Mouse (Mus musculus): ENCODE measurements around the gene Fhad1. TPM values are rescaled to one million over a fixed set of nuclear protein-coding genes. Genes with fewer than 3 reads are reported as not detected.

The Fhad1 gene
- polyA plus RNA-seq, 1 experiment from 2014 or later, result 3.6 TPM

GRCm38 (mm10) chr4:141872977-141873376, 141.9 kb downstream of the Fhad1 start:
- Histone ChIP-seq H3K36me3 (0 out of 2 replicates have a peak, but pooled peaks cover 3% of the 10 kb centered on the region), H3K4me1 (replicated peaks) (peaks cover 70% of the 10 kb centered on the region), H3K27ac (replicated peaks) (no peak overlapping the region), H3K27me3 (no peaks in the 10 kb centered on the region), H3K9me3 (no peaks in the 10 kb centered on the region), H3K4me3 (peak overlapping the region; percentile 70), H3K9ac (peak overlapping the region; percentile 91), H3K4me2 (peak overlapping the region; percentile 92)
- no peak for ATAC-seq (ENCODE audit: low read depth)
- WGBS, result 79% methylated on average over 9 of the region's 9 CpGs

DNA sequence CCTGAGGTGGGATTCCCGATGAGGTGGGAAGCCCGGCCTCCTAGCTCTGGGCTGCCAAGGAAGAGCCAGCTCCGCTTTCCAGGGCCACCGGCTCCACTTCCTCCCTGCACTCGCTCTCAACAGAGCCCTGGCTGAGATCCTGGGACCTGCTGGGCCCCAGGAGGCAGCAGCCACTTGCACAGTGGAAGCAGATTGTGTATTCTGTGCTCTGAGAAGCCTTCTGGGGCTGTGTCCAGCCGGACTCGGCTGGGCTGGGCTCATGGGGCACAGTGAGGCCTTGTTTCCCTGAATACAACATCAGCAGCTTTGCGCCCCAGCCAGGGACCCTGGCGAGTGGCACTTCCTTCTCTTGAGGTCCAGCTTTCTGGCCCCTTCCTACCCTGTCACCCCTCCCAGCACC, 143.0 kb downstream of the Fhad1 start:
- H3K27ac ChIP-seq (replicated peaks), result peak overlapping the region; percentile 78
- peak overlapping the region; percentile 70 for H3K4me3 ChIP-seq
- ATAC-seq (ENCODE audit: low read depth), result no peak
- peaks cover 80% of the 10 kb centered on the region for H3K4me1 ChIP-seq (replicated peaks)
- H3K36me3 ChIP-seq, result 0 out of 2 replicates have a peak, but pooled peaks cover 3% of the 10 kb centered on the region
- H3K27me3 ChIP-seq, result no peaks in the 10 kb centered on the region
- H3K9me3 ChIP-seq, result no peaks in the 10 kb centered on the region
- peak overlapping the region; percentile 92 for H3K4me2 ChIP-seq
- peak overlapping the region; percentile 91 for H3K9ac ChIP-seq
- 44% methylated on average over 9 of the region's 9 CpGs for WGBS

- H3K9ac ChIP-seq, result no peak overlapping the region; the same call in 1 of the 2 replicates
- H3K36me3 ChIP-seq, result 0 out of 2 replicates have a peak, but pooled peaks cover 3% of the 10 kb centered on the region
- H3K4me2 ChIP-seq, result peak overlapping the region; percentile 92
- H3K4me1 ChIP-seq (replicated peaks), result peaks cover 86% of the 10 kb centered on the region
- no peaks in the 10 kb centered on the region for H3K27me3 ChIP-seq
- 91% methylated on average over 3 of the region's 3 CpGs for WGBS
- ATAC-seq (ENCODE audit: low read depth), result no peak
- H3K9me3 ChIP-seq, result no peaks in the 10 kb centered on the region
- peak overlapping the region; percentile 70; the same call in 1 of the 2 replicates for H3K4me3 ChIP-seq
- peak overlapping the region; percentile 78 for H3K27ac ChIP-seq (replicated peaks)
These were observed 143.6 kb downstream of the Fhad1 start for GRCm38 (mm10) chr4:141871333-141871725.

DNA sequence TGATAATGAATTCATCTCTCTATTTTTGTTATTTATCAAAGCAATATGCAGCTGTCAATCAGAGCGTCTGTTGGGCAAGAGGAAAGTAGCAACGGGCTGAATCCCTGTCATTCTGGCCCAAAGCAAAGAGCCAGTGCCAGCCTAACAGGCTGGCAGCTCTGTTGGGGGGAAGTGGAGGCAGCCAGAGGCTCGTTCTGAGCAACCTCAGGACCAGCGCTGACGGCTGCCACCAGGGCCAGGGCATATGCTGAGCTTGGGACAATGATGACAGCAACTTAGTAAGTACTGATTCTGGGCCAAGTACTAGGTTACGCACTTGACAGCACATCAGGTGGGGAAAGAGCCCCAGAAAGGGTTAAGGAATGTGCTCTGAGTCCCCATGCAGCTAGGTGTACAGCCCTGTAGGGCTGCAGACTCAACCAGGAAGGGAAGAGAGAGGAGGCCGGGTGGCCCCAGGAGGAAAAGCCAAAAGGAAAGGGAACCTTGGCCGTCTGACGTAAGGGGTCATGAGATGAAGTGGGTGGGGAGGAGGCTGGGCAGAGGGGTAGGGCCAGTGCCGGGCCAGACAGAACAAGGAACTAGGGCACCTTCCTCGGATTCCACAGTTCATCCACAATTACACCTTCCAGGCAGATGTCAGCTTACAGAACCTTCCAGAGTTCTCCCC, 144.1 kb downstream of the Fhad1 start:
- no peaks in the 10 kb centered on the region for H3K27me3 ChIP-seq
- no peak overlapping the region for H3K4me3 ChIP-seq
- H3K36me3 ChIP-seq, result 0 out of 2 replicates have a peak, but pooled peaks cover 3% of the 10 kb centered on the region
- no peaks in the 10 kb centered on the region for H3K9me3 ChIP-seq
- 78% methylated on average over 11 of the region's 11 CpGs for WGBS
- 0 out of 2 replicates have a peak overlapping the region, but pooled peaks have one; percentile 92 for H3K4me2 ChIP-seq
- no peak overlapping the region for H3K27ac ChIP-seq (replicated peaks)
- ATAC-seq (ENCODE audit: low read depth), result no peak
- peaks cover 90% of the 10 kb centered on the region for H3K4me1 ChIP-seq (replicated peaks)
- H3K9ac ChIP-seq, result no peak overlapping the region

DNA sequence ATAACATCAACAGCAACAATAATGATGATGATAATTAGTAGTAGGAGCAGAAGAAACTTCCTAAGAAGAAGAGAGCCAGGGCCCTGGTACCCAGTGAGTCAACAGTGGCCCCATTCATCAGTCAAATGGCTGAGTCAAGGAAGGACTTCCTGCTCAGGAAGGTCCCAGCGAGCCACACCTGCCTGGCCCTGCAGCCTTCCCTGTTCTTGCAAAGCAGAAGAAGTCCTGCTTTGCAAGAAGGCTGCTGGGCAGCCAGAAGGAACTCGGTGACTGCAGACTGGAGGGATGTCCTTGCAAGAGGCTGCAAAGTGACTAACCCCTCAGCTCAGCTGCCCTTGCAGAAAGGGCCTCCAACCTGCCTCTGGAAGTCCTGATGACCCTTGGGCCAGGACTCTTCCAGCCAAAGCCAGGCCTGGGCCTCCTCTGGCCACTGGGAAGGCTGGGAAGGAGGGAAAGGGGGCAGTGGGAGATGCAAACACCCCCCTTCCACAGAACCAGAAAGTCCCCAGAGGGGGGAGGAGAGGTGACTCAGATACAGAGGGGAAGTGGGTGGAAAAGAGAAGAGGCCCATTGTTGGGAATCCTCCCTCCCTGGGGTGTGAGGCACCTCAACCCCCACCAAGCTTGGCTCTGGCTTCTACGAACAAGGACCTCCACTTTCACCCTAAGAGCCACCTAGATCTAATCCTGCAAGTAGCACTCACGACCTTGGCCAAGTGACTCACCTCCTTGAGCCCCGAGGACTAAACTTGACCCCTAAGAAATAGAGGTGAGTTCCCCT, 145.3 kb downstream of the Fhad1 start:
- 0 out of 2 replicates have a peak overlapping the region, but pooled peaks have one; percentile 28 for H3K27ac ChIP-seq (replicated peaks)
- no peak overlapping the region for H3K4me2 ChIP-seq
- ATAC-seq (ENCODE audit: low read depth), result no peak
- H3K9ac ChIP-seq, result no peak overlapping the region; the same call in 1 of the 2 replicates
- H3K9me3 ChIP-seq, result no peaks in the 10 kb centered on the region
- H3K27me3 ChIP-seq, result no peaks in the 10 kb centered on the region
- H3K4me1 ChIP-seq (replicated peaks), result peaks cover 84% of the 10 kb centered on the region
- H3K36me3 ChIP-seq, result 0 out of 2 replicates have a peak, but pooled peaks cover 3% of the 10 kb centered on the region
- WGBS, result 85% methylated on average over 5 of the region's 5 CpGs
- no peak overlapping the region for H3K4me3 ChIP-seq

GRCm38 (mm10) chr4:141868051-141868450, 146.8 kb downstream of the Fhad1 start:
- peak overlapping the region; percentile 93 for H3K27ac ChIP-seq (replicated peaks)

DNA sequence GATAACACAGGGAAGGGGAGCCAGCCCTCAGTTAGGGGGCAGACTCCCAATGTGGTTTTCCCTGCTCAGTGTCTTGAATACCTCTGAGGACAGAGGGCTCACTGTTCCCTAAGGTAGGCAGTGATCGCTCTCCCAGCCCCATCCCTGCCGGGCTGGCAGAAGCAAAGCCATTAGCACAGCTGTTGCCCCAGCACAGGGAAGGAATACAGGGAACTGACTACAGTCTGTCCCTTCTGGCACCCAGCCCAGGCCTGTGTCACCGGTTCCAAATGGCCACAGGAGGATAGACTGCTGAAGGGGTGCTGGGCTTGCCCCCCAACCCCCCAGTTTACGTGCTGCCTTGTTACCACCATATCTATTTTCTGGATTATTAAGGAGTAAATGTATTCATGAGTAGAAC, 147.4 kb downstream of the Fhad1 start:
- H3K9me3 ChIP-seq, result no peaks in the 10 kb centered on the region

More at GRCm38 (mm10) chr4:141868051-141868450, 146.8 kb downstream of the Fhad1 start:
- ATAC-seq (ENCODE audit: low read depth), result peak; percentile 9; the same call in 1 of the 2 replicates
- H3K9me3 ChIP-seq, result no peaks in the 10 kb centered on the region
- no peak overlapping the region for H3K4me3 ChIP-seq
- H3K4me2 ChIP-seq, result 0 out of 2 replicates have a peak overlapping the region, but pooled peaks have one; percentile 7
- no peak overlapping the region for H3K9ac ChIP-seq
- WGBS, result 73% methylated on average over 10 of the region's 10 CpGs
- 0 out of 2 replicates have a peak, but pooled peaks cover 3% of the 10 kb centered on the region for H3K36me3 ChIP-seq
- H3K4me1 ChIP-seq (replicated peaks), result peaks cover 78% of the 10 kb centered on the region
- no peaks in the 10 kb centered on the region for H3K27me3 ChIP-seq

DNA sequence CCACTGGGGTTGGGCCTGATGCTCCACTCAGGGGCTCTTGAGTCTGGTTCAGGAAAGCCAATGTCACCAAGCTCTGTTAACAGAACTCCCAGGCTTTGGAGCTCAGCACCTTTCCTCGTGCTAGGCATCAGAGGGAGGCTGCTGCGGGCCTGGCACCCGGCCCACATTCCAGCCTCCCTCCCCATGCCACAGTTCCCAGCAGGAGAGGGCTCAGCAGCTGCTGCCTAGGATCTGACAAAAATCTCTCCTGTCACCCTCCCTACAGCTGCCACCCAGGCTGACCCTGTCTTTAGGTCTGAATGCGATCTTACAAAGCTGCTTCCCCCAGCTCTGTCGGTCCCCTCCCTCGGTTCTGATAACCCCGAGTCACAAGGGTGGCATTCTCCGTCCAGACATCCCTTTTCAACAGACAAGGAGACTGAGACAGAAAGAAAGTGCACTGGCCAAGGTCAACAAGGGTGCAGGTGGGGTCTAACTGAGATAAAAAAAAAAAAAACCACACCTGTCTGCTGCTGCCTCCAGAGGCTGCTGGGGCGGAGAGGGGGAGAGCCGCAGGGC, 147.9 kb downstream of the Fhad1 start:
- H3K4me1 ChIP-seq (replicated peaks), result peaks cover 69% of the 10 kb centered on the region
- H3K9ac ChIP-seq, result peak overlapping the region; percentile 38; the same call in 1 of the 2 replicates
- peak overlapping the region; percentile 36 for H3K4me2 ChIP-seq
- no peaks in the 10 kb centered on the region for H3K27me3 ChIP-seq
- ATAC-seq (ENCODE audit: low read depth), result peak; percentile 45
- 21% methylated on average over 10 of the region's 10 CpGs for WGBS
- no peaks in the 10 kb centered on the region for H3K9me3 ChIP-seq
- no peak overlapping the region for H3K4me3 ChIP-seq
- H3K36me3 ChIP-seq, result peaks cover 5% of the 10 kb centered on the region
- H3K27ac ChIP-seq (replicated peaks), result peak overlapping the region; percentile 93

More for the DNA sequence above, 147.4 kb downstream of the Fhad1 start:
- Histone ChIP-seq H3K4me2 (peak overlapping the region; percentile 36), H3K4me3 (no peak overlapping the region), H3K27me3 (no peaks in the 10 kb centered on the region), H3K4me1 (replicated peaks) (peaks cover 74% of the 10 kb centered on the region), H3K27ac (replicated peaks) (peak overlapping the region; percentile 93), H3K36me3 (0 out of 2 replicates have a peak, but pooled peaks cover 3% of the 10 kb centered on the region), H3K9ac (peak overlapping the region; percentile 38; the same call in 1 of the 2 replicates)
- ATAC-seq (ENCODE audit: low read depth), result peak; percentile 81
- WGBS, result 26% methylated on average over 4 of the region's 4 CpGs

GRCm38 (mm10) chr4:141865600-141865999, 149.3 kb downstream of the Fhad1 start:
- Histone ChIP-seq H3K4me1 (replicated peaks) (peaks cover 55% of the 10 kb centered on the region), H3K27me3 (no peaks in the 10 kb centered on the region), H3K4me3 (no peak overlapping the region), H3K36me3 (peaks cover 16% of the 10 kb centered on the region), H3K9ac (no peak overlapping the region), H3K9me3 (no peaks in the 10 kb centered on the region), H3K4me2 (no peak overlapping the region), H3K27ac (replicated peaks) (no peak overlapping the region)
- WGBS, result 79% methylated on average over 5 of the region's 5 CpGs
- ATAC-seq (ENCODE audit: low read depth), result no peak

DNA sequence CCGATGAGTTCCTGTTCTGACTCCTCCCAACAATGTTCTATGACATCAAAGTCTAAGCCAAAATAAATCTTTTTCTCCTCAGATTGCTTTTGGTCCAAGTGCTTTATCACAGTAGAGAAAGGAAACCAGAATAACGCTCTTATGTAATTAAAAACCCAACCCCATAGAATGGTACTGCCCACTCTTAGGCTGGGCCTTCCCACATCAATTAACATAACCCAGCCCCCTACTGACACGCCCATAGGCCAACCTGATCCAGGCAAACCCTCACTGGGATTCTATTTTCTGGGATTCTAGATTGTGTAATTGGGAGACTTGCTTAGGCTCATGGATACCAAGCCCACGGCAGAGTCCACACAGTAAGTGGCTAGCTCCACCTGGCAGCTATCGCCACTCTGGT, 149.9 kb downstream of the Fhad1 start:
- H3K4me2 ChIP-seq, result no peak overlapping the region
- no peaks in the 10 kb centered on the region for H3K9me3 ChIP-seq
- H3K27ac ChIP-seq (replicated peaks), result no peak overlapping the region
- H3K4me1 ChIP-seq (replicated peaks), result peaks cover 49% of the 10 kb centered on the region
- peaks cover 22% of the 10 kb centered on the region for H3K36me3 ChIP-seq
- ATAC-seq (ENCODE audit: low read depth), result no peak
- WGBS, result 94% methylated on average over 5 of the region's 5 CpGs
- no peak overlapping the region for H3K9ac ChIP-seq
- no peak overlapping the region for H3K4me3 ChIP-seq
- H3K27me3 ChIP-seq, result no peaks in the 10 kb centered on the region

- peaks cover 27% of the 10 kb centered on the region for H3K36me3 ChIP-seq
- WGBS, result 98% methylated on average over 8 of the region's 8 CpGs
- H3K9ac ChIP-seq, result no peak overlapping the region
- no peak overlapping the region for H3K4me2 ChIP-seq
- H3K9me3 ChIP-seq, result no peaks in the 10 kb centered on the region
- ATAC-seq (ENCODE audit: low read depth), result no peak
- H3K4me1 ChIP-seq (replicated peaks), result peaks cover 44% of the 10 kb centered on the region
- H3K27me3 ChIP-seq, result no peaks in the 10 kb centered on the region
- H3K27ac ChIP-seq (replicated peaks), result no peak overlapping the region
- no peak overlapping the region for H3K4me3 ChIP-seq
These were observed 150.4 kb downstream of the Fhad1 start for GRCm38 (mm10) chr4:141864506-141864905.
